Mouse (Mus musculus): ENCODE measurements at regions not wholly inside any gene's neighbourhood (a gene's known extent, or its start where the extent isn't known, plus 50 kb on each side); places are given as distances from the start of the nearest gene placed in this dataset.

GRCm38 (mm10) chrX:57711914-57712313, 208.4 kb upstream of the Gpr101 start:
- H3K9me3 ChIP-seq (replicated peaks) = no peaks in the 10 kb centered on the region
- H3K4me3 ChIP-seq (ENCODE audit: low read depth, low read length) = no peak overlapping the region
- H3K36me3 ChIP-seq (replicated peaks) = no peaks in the 10 kb centered on the region
- no peak for DNase-seq (ENCODE audit: low spot score)
- TF ChIP-seq GATA1 (IDR thresholded peaks at IDR 0.05; ENCODE audit: borderline replicate concordance, low read length) = no peak
- TF ChIP-seq TAL1 (conservative IDR thresholded peaks at IDR 0.05; ENCODE audit: low read depth, low read length) = no peak
- TF ChIP-seq POLR2AphosphoS5 (IDR thresholded peaks at IDR 0.05; ENCODE audit: insufficient replicate concordance, low read depth, low read length) = no peak
- no peak for TF ChIP-seq GATA2 (IDR thresholded peaks at IDR 0.05; ENCODE audit: borderline replicate concordance, low read depth, low read length)
- TF ChIP-seq CTCF (IDR thresholded peaks at IDR 0.05; ENCODE audit: low read depth, low read length) = no peak
- H3K27me3 ChIP-seq (ENCODE audit: insufficient read depth, low read length) = no peaks in the 10 kb centered on the region
- no peak for ATAC-seq (ENCODE audit: extremely low read depth, insufficient number of reproducible peaks, low FRiP score, poor library complexity, severe bottlenecking)
- H3K4me1 ChIP-seq (ENCODE audit: insufficient read depth, low read depth, low read length) = no peaks in the 10 kb centered on the region

- H3K36me3 ChIP-seq (replicated peaks) = no peaks in the 10 kb centered on the region
- H3K9me3 ChIP-seq (replicated peaks) = no peaks in the 10 kb centered on the region
- H3K27me3 ChIP-seq (ENCODE audit: insufficient read depth, low read length) = no peaks in the 10 kb centered on the region
- H3K4me3 ChIP-seq (ENCODE audit: low read depth, low read length) = no peak overlapping the region
- DNase-seq (ENCODE audit: low spot score) (no peak), ATAC-seq (ENCODE audit: extremely low read depth, insufficient number of reproducible peaks, low FRiP score, poor library complexity, severe bottlenecking) (no peak)
- no peaks in the 10 kb centered on the region for H3K4me1 ChIP-seq (ENCODE audit: insufficient read depth, low read depth, low read length)
- TF ChIP-seq TAL1 (conservative IDR thresholded peaks at IDR 0.05; ENCODE audit: low read depth, low read length) (no peak), POLR2AphosphoS5 (IDR thresholded peaks at IDR 0.05; ENCODE audit: insufficient replicate concordance, low read depth, low read length) (no peak), GATA2 (IDR thresholded peaks at IDR 0.05; ENCODE audit: borderline replicate concordance, low read depth, low read length) (no peak), CTCF (IDR thresholded peaks at IDR 0.05; ENCODE audit: low read depth, low read length) (no peak), GATA1 (IDR thresholded peaks at IDR 0.05; ENCODE audit: borderline replicate concordance, low read length) (no peak)
Measured at GRCm38 (mm10) chrX:57709115-57709877, 205.7 kb upstream of the Gpr101 start.

- TF ChIP-seq GATA2 (IDR thresholded peaks at IDR 0.05; ENCODE audit: borderline replicate concordance, low read depth, low read length) = no peak
- no peak for TF ChIP-seq GATA1 (IDR thresholded peaks at IDR 0.05; ENCODE audit: borderline replicate concordance, low read length)
- TF ChIP-seq CTCF (IDR thresholded peaks at IDR 0.05; ENCODE audit: low read depth, low read length) = no peak
- TF ChIP-seq POLR2AphosphoS5 (IDR thresholded peaks at IDR 0.05; ENCODE audit: insufficient replicate concordance, low read depth, low read length) = no peak
- no peak for TF ChIP-seq TAL1 (conservative IDR thresholded peaks at IDR 0.05; ENCODE audit: low read depth, low read length)
- no peaks in the 10 kb centered on the region for H3K4me1 ChIP-seq (ENCODE audit: insufficient read depth, low read depth, low read length)
- H3K4me3 ChIP-seq (ENCODE audit: low read depth, low read length) = no peak overlapping the region
- H3K36me3 ChIP-seq (replicated peaks) = no peaks in the 10 kb centered on the region
- no peaks in the 10 kb centered on the region for H3K9me3 ChIP-seq (replicated peaks)
- ATAC-seq (ENCODE audit: extremely low read depth, insufficient number of reproducible peaks, low FRiP score, poor library complexity, severe bottlenecking) = no peak
- no peaks in the 10 kb centered on the region for H3K27me3 ChIP-seq (ENCODE audit: insufficient read depth, low read length)
- DNase-seq (ENCODE audit: low spot score) = no peak
Measured at GRCm38 (mm10) chrX:57708501-57708900, 204.9 kb upstream of the Gpr101 start.

GRCm38 (mm10) chrX:57707932-57708331, 204.4 kb upstream of the Gpr101 start:
- H3K27me3 ChIP-seq (ENCODE audit: insufficient read depth, low read length) = no peaks in the 10 kb centered on the region
- H3K4me1 ChIP-seq (ENCODE audit: insufficient read depth, low read depth, low read length) = no peaks in the 10 kb centered on the region
- no peaks in the 10 kb centered on the region for H3K36me3 ChIP-seq (replicated peaks)
- ATAC-seq (ENCODE audit: extremely low read depth, insufficient number of reproducible peaks, low FRiP score, poor library complexity, severe bottlenecking) (no peak), DNase-seq (ENCODE audit: low spot score) (no peak)
- TF ChIP-seq CTCF (IDR thresholded peaks at IDR 0.05; ENCODE audit: low read depth, low read length) = no peak
- no peaks in the 10 kb centered on the region for H3K9me3 ChIP-seq (replicated peaks)
- no peak overlapping the region for H3K4me3 ChIP-seq (ENCODE audit: low read depth, low read length)

GRCm38 (mm10) chrX:57706683-57707308, 203.2 kb upstream of the Gpr101 start:
- DNase-seq (ENCODE audit: low spot score) (no peak), ATAC-seq (ENCODE audit: extremely low read depth, insufficient number of reproducible peaks, low FRiP score, poor library complexity, severe bottlenecking) (no peak)
- no peaks in the 10 kb centered on the region for H3K36me3 ChIP-seq (replicated peaks)
- no peak for TF ChIP-seq TAL1 (conservative IDR thresholded peaks at IDR 0.05; ENCODE audit: low read depth, low read length)
- TF ChIP-seq GATA2 (IDR thresholded peaks at IDR 0.05; ENCODE audit: borderline replicate concordance, low read depth, low read length) = no peak
- no peak for TF ChIP-seq POLR2AphosphoS5 (IDR thresholded peaks at IDR 0.05; ENCODE audit: insufficient replicate concordance, low read depth, low read length)
- TF ChIP-seq CTCF (IDR thresholded peaks at IDR 0.05; ENCODE audit: low read depth, low read length) = no peak
- TF ChIP-seq GATA1 (IDR thresholded peaks at IDR 0.05; ENCODE audit: borderline replicate concordance, low read length) = no peak
- no peaks in the 10 kb centered on the region for H3K27me3 ChIP-seq (ENCODE audit: insufficient read depth, low read length)
- H3K4me1 ChIP-seq (ENCODE audit: insufficient read depth, low read depth, low read length) = no peaks in the 10 kb centered on the region
- H3K4me3 ChIP-seq (ENCODE audit: low read depth, low read length) = no peak overlapping the region
- no peaks in the 10 kb centered on the region for H3K9me3 ChIP-seq (replicated peaks)

GRCm38 (mm10) chrX:57692506-57692905, 188.9 kb upstream of the Gpr101 start:
- Histone ChIP-seq H3K27me3 (ENCODE audit: insufficient read depth, low read length) (no peaks in the 10 kb centered on the region), H3K4me1 (ENCODE audit: insufficient read depth, low read depth, low read length) (no peaks in the 10 kb centered on the region), H3K36me3 (replicated peaks) (no peaks in the 10 kb centered on the region), H3K4me3 (ENCODE audit: low read depth, low read length) (no peak overlapping the region), H3K9me3 (replicated peaks) (no peaks in the 10 kb centered on the region)
- DNase-seq (ENCODE audit: low spot score) (no peak), ATAC-seq (ENCODE audit: extremely low read depth, insufficient number of reproducible peaks, low FRiP score, poor library complexity, severe bottlenecking) (no peak)
- no peak for TF ChIP-seq CTCF (IDR thresholded peaks at IDR 0.05; ENCODE audit: low read depth, low read length)
- TF ChIP-seq GATA1 (IDR thresholded peaks at IDR 0.05; ENCODE audit: borderline replicate concordance, low read length) = no peak
- no peak for TF ChIP-seq TAL1 (conservative IDR thresholded peaks at IDR 0.05; ENCODE audit: low read depth, low read length)
- TF ChIP-seq POLR2AphosphoS5 (IDR thresholded peaks at IDR 0.05; ENCODE audit: insufficient replicate concordance, low read depth, low read length) = no peak
- TF ChIP-seq GATA2 (IDR thresholded peaks at IDR 0.05; ENCODE audit: borderline replicate concordance, low read depth, low read length) = no peak
